11 mouse cellular contexts compared by ENCODE assay signal in genomic region chr15:102976171-102976570, GRCm38 (mm10). TPM values are rescaled to one million over a fixed set of nuclear protein-coding genes. Genes with fewer than 3 reads are reported as not detected.
A peak's percentile ranks its signal among the peaks of the same experiment; 100 is the strongest.
DNase-seq lines count a peak whose midpoint lies in the region; ATAC-seq lines count a peak whose summit lies in the region.
"Had no signal": no experiment of that assay in that cellular context is flagged by ENCODE, and none has a peak within 500 bp of the region (broad histone marks: within the 10 kb centered on the region; RNA-seq: fewer than 3 reads in every experiment).

Gene Hoxc9 (plus strand): TSS chr15:102976439.

- H3K36me3 ChIP-seq in heart, embryonic 10.5 days = no peaks in the 10 kb centered on the region
- H3K36me3 ChIP-seq in megakaryocyte, embryonic 14.5 days (replicated peaks; ENCODE audit: low read length) = no peaks in the 10 kb centered on the region
- no peaks in the 10 kb centered on the region for H3K36me3 ChIP-seq in limb, embryonic 12.5 days
- H3K36me3 ChIP-seq in stomach, embryonic 15.5 days = no peaks in the 10 kb centered on the region

- 0% methylated on average over 20 of the region's 20 CpGs for WGBS in heart, embryonic 10.5 days
- WGBS in limb, embryonic 12.5 days = under 1% methylated on average over 12 of the region's 20 CpGs
- 0% methylated on average over 19 of the region's 20 CpGs for WGBS in stomach, embryonic 15.5 days

- peak within 1 kb of the TSS; percentile 71 for H3K9ac ChIP-seq in limb, embryonic 12.5 days (replicated peaks)
- H3K9ac ChIP-seq in stomach, embryonic 15.5 days = no peak within 1 kb of the TSS
- H3K9ac ChIP-seq: liver, embryonic 14.5 days had no signal

- peaks cover 100% of the 10 kb centered on the region for H3K27me3 ChIP-seq in heart, embryonic 10.5 days (ENCODE audit: insufficient read depth, poor library complexity, severe bottlenecking)
- H3K27me3 ChIP-seq in megakaryocyte, embryonic 14.5 days (replicated peaks) = peaks cover 96% of the 10 kb centered on the region
- H3K27me3 ChIP-seq in limb, embryonic 12.5 days = peaks cover 97% of the 10 kb centered on the region
- peaks cover 97% of the 10 kb centered on the region for H3K27me3 ChIP-seq in stomach, embryonic 15.5 days (replicated peaks)

- no peak for ATAC-seq in megakaryocyte, adult 5-6 weeks (ENCODE audit: poor library complexity, severe bottlenecking)
- ATAC-seq in limb, embryonic 12.5 days (ENCODE audit: insufficient number of reproducible peaks, insufficient read depth, low FRiP score, low TSS enrichment, low read depth) = no peak
- ATAC-seq in stomach, embryonic 15.5 days (ENCODE audit: insufficient read depth, low FRiP score, low read depth) = no peak

- intact Hi-C loops in heart, postnatal 10 days (cut with DNase I) = no loop called here

- H3K4me2 ChIP-seq in limb, embryonic 12.5 days = peak within 1 kb of the TSS; percentile 82
- peak within 1 kb of the TSS; percentile 36 for H3K4me2 ChIP-seq in stomach, embryonic 15.5 days

- H3K4me3 ChIP-seq in heart, embryonic 10.5 days = peak within 1 kb of the TSS; percentile 41
- peak within 1 kb of the TSS; percentile 86 for H3K4me3 ChIP-seq in megakaryocyte, embryonic 14.5 days (replicated peaks)
- H3K4me3 ChIP-seq in limb, embryonic 12.5 days (replicated peaks) = peak within 1 kb of the TSS; percentile 40
- peak within 1 kb of the TSS; percentile 10; the same call in 1 of the 2 replicates for H3K4me3 ChIP-seq in stomach, embryonic 15.5 days (replicated peaks)

- no peak for DNase-seq in heart, embryonic 10.5 days (ENCODE audit: low spot score)
- no peak for DNase-seq in heart, postnatal 10 days
- DNase-seq in retina, embryonic 14.5 days (ENCODE audit: low spot score) = no peak
- no peak for DNase-seq in T-cell, adult 2 months (ENCODE audit: low spot score)
- DNase-seq: cerebellum, postnatal 10 days had no signal

- peaks cover 9% of the 10 kb centered on the region for H3K4me1 ChIP-seq in heart, embryonic 10.5 days
- H3K4me1 ChIP-seq in megakaryocyte, embryonic 14.5 days = peaks cover 39% of the 10 kb centered on the region
- H3K4me1 ChIP-seq in limb, embryonic 12.5 days (replicated peaks) = peaks cover 71% of the 10 kb centered on the region
- H3K4me1 ChIP-seq in stomach, embryonic 15.5 days = peaks cover 6% of the 10 kb centered on the region; the same call in 1 of the 2 replicates

- no peak within 1 kb of the TSS for H3K27ac ChIP-seq in heart, embryonic 10.5 days
- H3K27ac ChIP-seq in limb, embryonic 12.5 days = peak within 1 kb of the TSS; percentile 73
- no peak within 1 kb of the TSS for H3K27ac ChIP-seq in stomach, embryonic 15.5 days
- H3K27ac ChIP-seq: liver, embryonic 14.5 days had no signal

- H3K9me3 ChIP-seq in heart, embryonic 10.5 days = no peaks in the 10 kb centered on the region
- H3K9me3 ChIP-seq in megakaryocyte, embryonic 14.5 days = no peaks in the 10 kb centered on the region
- no peaks in the 10 kb centered on the region for H3K9me3 ChIP-seq in limb, embryonic 12.5 days
- H3K9me3 ChIP-seq in stomach, embryonic 15.5 days = no peaks in the 10 kb centered on the region

RNA-seq across cellular contexts. Expression of gene Hoxc9, which starts in this region (rescaled TPM):
- polyA plus RNA-seq in heart, embryonic 10.5 days (2016; fragmentation: Nextera tagmentation; extraction: Ambion mirVana) = 0.49 TPM in 1 of 2 replicates, not detected in the other
- total RNA-seq in heart, postnatal 10 days (2021) = not detected
- not detected in 2 replicates for polyA plus RNA-seq in megakaryocyte, embryonic 14.5 days (2012; ENCODE audit: insufficient read depth, low replicate concordance)
- total RNA-seq in megakaryocyte, adult 5-6 weeks (2015) = not detected in 2 replicates
- total RNA-seq in megakaryocyte, adult 5-6 weeks (2017) = not detected in 2 replicates
- polyA plus RNA-seq in limb, embryonic 12.5 days (2016; fragmentation: Nextera tagmentation; extraction: Ambion mirVana) = 3.6 TPM in 2 replicates
- polyA plus RNA-seq in stomach, embryonic 15.5 days (2015; fragmentation: Nextera tagmentation; extraction: Ambion mirVana) = 0.06 TPM in 1 of 2 replicates, not detected in the other
- total RNA-seq: neutrophil, adult 5-6 weeks had no signal

Comparison
In these comparisons a context has a peak if more than half of its experiments do, and no peak if none do; other contexts are left out.
1. H3K4me3 ChIP-seq: peak in every context shown above with its lines; median percentile 86 in megakaryocyte, embryonic 14.5 days; 41 in heart, embryonic 10.5 days; 40 in limb, embryonic 12.5 days; 10 in stomach, embryonic 15.5 days.